Mouse (Mus musculus) heart, postnatal 0 days (tissue): ENCODE results near the gene Kcnn1.

Experiments
- CTCF ChIP-seq: IDR thresholded peaks from 2 replicates; pipeline ENCODE4 v1.5.1; 2016; ENCODE audit warnings: antibody characterized with exemption, control low read depth, low read depth
- EP300 ChIP-seq: IDR thresholded peaks from 2 replicates; pipeline ENCODE4 v1.6.1; 2016; ENCODE audit warnings: antibody characterized with exemption, low read depth

DNA sequence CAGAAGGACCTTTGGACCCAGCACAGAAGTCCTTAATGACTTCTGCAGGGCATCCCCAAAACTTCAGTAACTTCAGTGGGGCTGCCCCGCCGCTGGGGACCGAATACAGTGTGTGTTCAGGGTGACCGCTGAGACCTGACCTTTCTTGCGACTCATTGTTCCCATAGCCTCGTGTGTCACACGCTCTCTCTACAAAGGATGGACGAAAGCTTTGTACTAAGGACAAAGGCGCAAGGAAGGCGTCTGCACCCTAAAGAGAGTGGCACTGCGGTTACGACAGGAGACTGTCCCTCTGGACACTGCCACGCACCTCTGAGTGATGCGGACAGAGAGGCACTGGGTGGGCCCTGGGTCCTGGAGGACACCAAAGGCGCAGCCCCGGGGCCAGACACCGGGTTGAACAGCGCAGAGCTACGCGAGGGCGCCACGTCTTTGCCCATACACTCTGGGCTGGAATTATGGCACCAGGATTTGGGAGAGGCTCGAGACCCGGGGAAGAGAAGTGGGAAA lies 1.7 kb upstream of the Kcnn1 start:
- TF ChIP-seq CTCF (no peak), EP300 (no peak)
